Mouse (Mus musculus): ENCODE results near the gene Fbxl17.

Fbxl17 gene

GRCm38 (mm10) chr17:63403801-63404415 lies 95.9 kb downstream of the Fbxl17 start:
- no peak for DNase-seq (ENCODE audit: low read depth, low spot score)

- no peak for DNase-seq (ENCODE audit: low read depth, low spot score)
Observed at GRCm38 (mm10) chr17:63402741-63403681, 96.8 kb downstream of the Fbxl17 start.

GRCm38 (mm10) chr17:63402170-63402569 lies 97.6 kb downstream of the Fbxl17 start:
- DNase-seq (ENCODE audit: low read depth, low spot score) = no peak

- no peak for DNase-seq (ENCODE audit: low read depth, low spot score)
Observed at GRCm38 (mm10) chr17:63400640-63401039, 99.2 kb downstream of the Fbxl17 start.

GRCm38 (mm10) chr17:63399816-63400215 lies 100.0 kb downstream of the Fbxl17 start:
- DNase-seq (ENCODE audit: low read depth, low spot score) = no peak

GRCm38 (mm10) chr17:63391506-63391905 lies 108.3 kb downstream of the Fbxl17 start:
- no peak for DNase-seq (ENCODE audit: low read depth, low spot score)

- DNase-seq (ENCODE audit: low read depth, low spot score) = no peak
Observed at GRCm38 (mm10) chr17:63390951-63391350, 108.9 kb downstream of the Fbxl17 start.

- DNase-seq (ENCODE audit: low read depth, low spot score) = no peak
Observed at GRCm38 (mm10) chr17:63370977-63371376, 128.8 kb downstream of the Fbxl17 start.

- DNase-seq (ENCODE audit: low read depth, low spot score) = no peak
Observed at GRCm38 (mm10) chr17:63369631-63370310, 130.0 kb downstream of the Fbxl17 start.

- no peak for DNase-seq (ENCODE audit: low read depth, low spot score)
Observed at GRCm38 (mm10) chr17:63367476-63367875, 132.3 kb downstream of the Fbxl17 start.

- peak; percentile 13 for DNase-seq (ENCODE audit: low read depth, low spot score)
Observed at GRCm38 (mm10) chr17:63366045-63366444, 133.8 kb downstream of the Fbxl17 start.

- DNase-seq (ENCODE audit: low read depth, low spot score) = no peak
Observed at GRCm38 (mm10) chr17:63364605-63365004, 135.2 kb downstream of the Fbxl17 start.

- no peak for DNase-seq (ENCODE audit: low read depth, low spot score)
Observed at GRCm38 (mm10) chr17:63362196-63362595, 137.6 kb downstream of the Fbxl17 start.

GRCm38 (mm10) chr17:63361679-63362078 lies 138.1 kb downstream of the Fbxl17 start:
- no peak for DNase-seq (ENCODE audit: low read depth, low spot score)

GRCm38 (mm10) chr17:63358837-63359236 lies 141.0 kb downstream of the Fbxl17 start:
- no peak for DNase-seq (ENCODE audit: low read depth, low spot score)

GRCm38 (mm10) chr17:63356202-63356601 lies 143.6 kb downstream of the Fbxl17 start:
- no peak for DNase-seq (ENCODE audit: low read depth, low spot score)

GRCm38 (mm10) chr17:63352634-63353195 lies 147.1 kb downstream of the Fbxl17 start:
- no peak for DNase-seq (ENCODE audit: low read depth, low spot score)

- peak; percentile 70 for DNase-seq (ENCODE audit: low read depth, low spot score)
Observed at GRCm38 (mm10) chr17:63351682-63352081, 148.1 kb downstream of the Fbxl17 start.

- peak; percentile 80 for DNase-seq (ENCODE audit: low read depth, low spot score)
Observed at GRCm38 (mm10) chr17:63350876-63351509, 148.8 kb downstream of the Fbxl17 start.

- DNase-seq (ENCODE audit: low read depth, low spot score) = no peak
Observed at GRCm38 (mm10) chr17:63344101-63344500, 155.7 kb downstream of the Fbxl17 start.

- no peak for DNase-seq (ENCODE audit: low read depth, low spot score)
Observed at GRCm38 (mm10) chr17:63343076-63343475, 156.7 kb downstream of the Fbxl17 start.
